ENCODE assay signal across 8 mouse cellular contexts in genomic region chr11:121354091-121354707, GRCm38 (mm10). TPM values are rescaled to one million over a fixed set of nuclear protein-coding genes. Genes with fewer than 3 reads are reported as not detected.
A peak's percentile ranks its signal among the peaks of the same experiment; 100 is the strongest.
DNase-seq lines count a peak whose midpoint lies in the region; ATAC-seq and TF ChIP-seq lines count a peak whose summit lies in the region.

Wdr45b (minus strand) TSS chr11:121354445.

- peak; percentile 86 to 95 for TF ChIP-seq POLR2A in MEL (IDR thresholded peaks at IDR 0.05; ENCODE audit: control insufficient read depth in 1 of 2, insufficient read depth in 1 of 2, low read depth in 1 of 2, low read length in 2 of 2, poor library complexity in 1 of 2)
- TF ChIP-seq POLR2A in cerebellum, adult 2 months (IDR thresholded peaks at IDR 0.05; ENCODE audit: borderline replicate concordance, insufficient read depth, low read length): peak; percentile 96

- no peak for TF ChIP-seq RAD21 in MEL (IDR thresholded peaks at IDR 0.05; ENCODE audit: low read depth, low read length)

- peaks cover 2 to 15% of the 10 kb centered on the region in 2 experiments; a peak in 3 of 4 replicates for H3K4me1 ChIP-seq in MEL (ENCODE audit: control insufficient read depth in 1 of 2, insufficient read depth in 2 of 2, low read length in 2 of 2)
- H3K4me1 ChIP-seq in cerebellum, adult 2 months (ENCODE audit: control insufficient read depth, insufficient read depth, low read length): peaks cover 7% of the 10 kb centered on the region; the same call in 1 of the 2 replicates
- peaks cover 12% of the 10 kb centered on the region for H3K4me1 ChIP-seq in forebrain, postnatal 0 days (ENCODE audit: insufficient read depth)
- peaks cover 17% of the 10 kb centered on the region for H3K4me1 ChIP-seq in lung, embryonic 15.5 days

- under 1% methylated on average over 69 of the region's 69 CpGs for WGBS in cerebellum, adult 2 months
- under 1% methylated on average over 69 of the region's 69 CpGs for WGBS in forebrain, postnatal 0 days
- WGBS in lung, embryonic 15.5 days: under 1% methylated on average over 69 of the region's 69 CpGs

- no peaks in the 10 kb centered on the region for H3K9me3 ChIP-seq in MEL (replicated peaks; ENCODE audit: insufficient read depth, low read length)
- H3K9me3 ChIP-seq in forebrain, postnatal 0 days (ENCODE audit: low read length): no peaks in the 10 kb centered on the region
- H3K9me3 ChIP-seq in lung, embryonic 15.5 days: no peaks in the 10 kb centered on the region

- peaks cover 49% of the 10 kb centered on the region for H3K79me2 ChIP-seq in MEL (ENCODE audit: control insufficient read depth, insufficient read depth, low read length, poor library complexity)

- peak within 1 kb of the TSS; percentile 46 for H3K27ac ChIP-seq in MEL (ENCODE audit: control insufficient read depth, low read depth, low read length)
- peak within 1 kb of the TSS; percentile 80 for H3K27ac ChIP-seq in cerebellum, adult 2 months (ENCODE audit: insufficient read depth, low read length)
- H3K27ac ChIP-seq in forebrain, postnatal 0 days (ENCODE audit: low read depth, low read length): peak within 1 kb of the TSS; percentile 91
- peak within 1 kb of the TSS; percentile 85 for H3K27ac ChIP-seq in lung, embryonic 15.5 days

- peak in 1 of 2 experiments; percentile 29; a peak in 1 of 4 replicates for TF ChIP-seq EP300 in MEL (IDR thresholded peaks at IDR 0.05; ENCODE audit: low read depth in 1 of 2, low read length in 2 of 2)

- peak within 1 kb of the TSS; percentile 79 for H3K9ac ChIP-seq in MEL (ENCODE audit: control insufficient read depth, low read depth, low read length, poor library complexity, severe bottlenecking)
- peak within 1 kb of the TSS; percentile 93 for H3K9ac ChIP-seq in forebrain, postnatal 0 days
- H3K9ac ChIP-seq in lung, embryonic 15.5 days: peak within 1 kb of the TSS; percentile 99

- peak within 1 kb of the TSS; percentile 74 to 85 for H3K4me3 ChIP-seq in MEL (ENCODE audit: control insufficient read depth in 1 of 2, insufficient read depth in 1 of 2, low read depth in 2 of 2, low read length in 2 of 2)
- peak within 1 kb of the TSS; percentile 83 for H3K4me3 ChIP-seq in cerebellum, adult 2 months (replicated peaks; ENCODE audit: insufficient read depth, low read depth, low read length)
- H3K4me3 ChIP-seq in forebrain, postnatal 0 days (ENCODE audit: low read depth, low read length): peak within 1 kb of the TSS; percentile 96
- peak within 1 kb of the TSS; percentile 97 for H3K4me3 ChIP-seq in lung, embryonic 15.5 days

- peak; percentile 95 for ATAC-seq in forebrain, postnatal 0 days
- peak; percentile 96 for ATAC-seq in lung, embryonic 15.5 days (ENCODE audit: borderline replicate concordance, extremely low read depth, low FRiP score, low TSS enrichment)

- peak within 1 kb of the TSS; percentile 75 for H3K4me2 ChIP-seq in forebrain, postnatal 0 days (ENCODE audit: low read depth)
- H3K4me2 ChIP-seq in lung, embryonic 15.5 days: peak within 1 kb of the TSS; percentile 75

- H3K36me3 ChIP-seq in MEL (ENCODE audit: control insufficient read depth in 1 of 2, insufficient read depth in 2 of 2, low read length in 2 of 2): peaks cover 0 to 26% of the 10 kb centered on the region in 2 experiments; a peak in 3 of 4 replicates
- no peaks in the 10 kb centered on the region for H3K36me3 ChIP-seq in forebrain, postnatal 0 days (ENCODE audit: insufficient read depth)
- no peaks in the 10 kb centered on the region for H3K36me3 ChIP-seq in lung, embryonic 15.5 days

- H3K27me3 ChIP-seq in MEL (ENCODE audit: control insufficient read depth in 1 of 2, insufficient read depth in 2 of 2, low read length in 2 of 2): no peaks in the 10 kb centered on the region; a peak in 1 of 4 replicates
- H3K27me3 ChIP-seq in cerebellum, adult 2 months (ENCODE audit: control insufficient read depth, insufficient read depth, low read length): no peaks in the 10 kb centered on the region
- H3K27me3 ChIP-seq in forebrain, postnatal 0 days (ENCODE audit: insufficient read depth, low read length): no peaks in the 10 kb centered on the region
- H3K27me3 ChIP-seq in lung, embryonic 15.5 days: no peaks in the 10 kb centered on the region

- no peak; a peak in 1 of 6 replicates for TF ChIP-seq CTCF in MEL (IDR thresholded peaks at IDR 0.05 in 2 of 3, conservative IDR thresholded peaks at IDR 0.05 in 1 of 3; ENCODE audit: control insufficient read depth in 1 of 3, insufficient read depth in 1 of 3, low read depth in 2 of 3, low read length in 3 of 3, poor library complexity in 1 of 3, severe bottlenecking in 1 of 3)
- no peak for TF ChIP-seq CTCF in cerebellum, adult 2 months (IDR thresholded peaks at IDR 0.05; ENCODE audit: borderline replicate concordance, insufficient read depth, low read depth, low read length)
- TF ChIP-seq CTCF in forebrain, postnatal 0 days (IDR thresholded peaks at IDR 0.05; ENCODE audit: low read depth): no peak

- DNase-seq in MEL (ENCODE audit: low read depth, low spot score): peak; percentile 100
- peak; percentile 99 for DNase-seq in cerebellum, adult 2 months
- peak; percentile 99 for DNase-seq in forebrain, postnatal 0 days
- DNase-seq in heart, postnatal 4 days: peak; percentile 98
- peak; percentile 96 to 97 for DNase-seq in layer of hippocampus, adult 8-10 months (ENCODE audit: low spot score in 2 of 2)
- DNase-seq in ovary, adult 18-20 months (ENCODE audit: low spot score): peak; percentile 96
- DNase-seq in thymus, postnatal 0 days (ENCODE audit: low spot score): peak; percentile 98

TF ChIP-seq in MEL, 35 proteins besides CTCF, POLR2A, EP300 and RAD21 (continues in another document):
- TF ChIP-seq ETS1 (IDR thresholded peaks at IDR 0.05; ENCODE audit: low read depth, low read length) (peak; percentile 42; the same call in 1 of the 2 replicates), MXI1 (IDR thresholded peaks at IDR 0.05; ENCODE audit: low read depth, low read length) (peak; percentile 93), ZMIZ1 (IDR thresholded peaks at IDR 0.05; ENCODE audit: low read depth, low read length) (peak; percentile 92), POLR2AphosphoS2 (IDR thresholded peaks at IDR 0.05; ENCODE audit: low read length) (peak; percentile 86), MAX (IDR thresholded peaks at IDR 0.05; ENCODE audit: low read length) (peak; percentile 91), SMC3 (IDR thresholded peaks at IDR 0.05; ENCODE audit: low read depth, low read length) (no peak), HCFC1 (IDR thresholded peaks at IDR 0.05; ENCODE audit: low read depth, low read length) (peak; percentile 98), POLR2AphosphoS5 (IDR thresholded peaks at IDR 0.05; ENCODE audit: borderline replicate concordance, low read depth, low read length) (no peak), ZKSCAN1 (IDR thresholded peaks at IDR 0.05; ENCODE audit: low read depth, low read length) (no peak), USF2 (IDR thresholded peaks at IDR 0.05; ENCODE audit: borderline replicate concordance in 1 of 2, insufficient read depth in 1 of 2, low read depth in 1 of 2, low read length in 2 of 2) (no peak), TAL1 (IDR thresholded peaks at IDR 0.05; ENCODE audit: low read length) (no peak), BHLHE40 (IDR thresholded peaks at IDR 0.05; ENCODE audit: borderline replicate concordance, low read depth, low read length) (no peak), JUND (IDR thresholded peaks at IDR 0.05; ENCODE audit: low read depth, low read length) (no peak), GABPA (IDR thresholded peaks at IDR 0.05; ENCODE audit: low read depth, low read length) (no peak), ZNF384 (IDR thresholded peaks at IDR 0.05; ENCODE audit: low read depth, low read length) (no peak), TCF12 (IDR thresholded peaks at IDR 0.05; ENCODE audit: low read depth, low read length) (peak; percentile 80), KAT2A (conservative IDR thresholded peaks at IDR 0.05; ENCODE audit: low read depth, low read length) (peak; percentile 93; the same call in 1 of the 2 replicates), MEF2A (IDR thresholded peaks at IDR 0.05; ENCODE audit: extremely low read depth, insufficient replicate concordance, low read depth, low read length, poor library complexity, severe bottlenecking) (no peak), ELF1 (IDR thresholded peaks at IDR 0.05; ENCODE audit: low read depth, low read length) (peak; percentile 96), NELFE (IDR thresholded peaks at IDR 0.05; ENCODE audit: low read depth, low read length) (peak; percentile 97), NRF1 (IDR thresholded peaks at IDR 0.05; ENCODE audit: insufficient read depth, low read depth, low read length, poor library complexity, severe bottlenecking) (peak; percentile 89), USF1 (IDR thresholded peaks at IDR 0.05; ENCODE audit: low read depth, low read length) (peak; percentile 62; the same call in 1 of the 2 replicates), MAFK (IDR thresholded peaks at IDR 0.05; ENCODE audit: borderline replicate concordance, low read depth, low read length) (no peak), CHD1 (IDR thresholded peaks at IDR 0.05; ENCODE audit: low read depth, low read length) (no peak), RCOR1 (IDR thresholded peaks at IDR 0.05; ENCODE audit: low read depth, low read length) (no peak), MAZ (IDR thresholded peaks at IDR 0.05; ENCODE audit: low read depth, low read length) (peak; percentile 74; the same call in 1 of the 2 replicates), UBTF (IDR thresholded peaks at IDR 0.05; ENCODE audit: borderline replicate concordance, insufficient read depth, low read depth, low read length) (no peak), MYB (IDR thresholded peaks at IDR 0.05; ENCODE audit: low read depth, low read length) (no peak), TBP (IDR thresholded peaks at IDR 0.05; ENCODE audit: low read depth, low read length) (peak; percentile 78), ZC3H11A (IDR thresholded peaks at IDR 0.05; ENCODE audit: low read depth, low read length) (0 out of 2 replicates have a peak, but pooled peaks have one; percentile 31), SIN3A (IDR thresholded peaks at IDR 0.05; ENCODE audit: low read length) (peak; percentile 99)

RNA-seq across cellular contexts. Expression of gene Wdr45b, which starts in this region (rescaled TPM):
- total RNA-seq in MEL (2012; rRNA removed): 41.5 and 41.9 TPM in 2 replicates
- 10 to 100 TPM in 1 of 2 experiments, not detected in 1; 39.3 TPM for polyA plus RNA-seq in MEL (2012; ENCODE audit: insufficient read depth in 1 of 2, insufficient read length in 2 of 2, low read depth in 1 of 2, low replicate concordance in 2 of 2, missing spikeins in 1 of 2)
- polyA plus RNA-seq in cerebellum, adult 2 months (2012; rRNA removed): 65.4 and 66.3 TPM in 2 replicates
- 71.6 and 85.0 TPM in 2 replicates for total RNA-seq in forebrain, postnatal 0 days (2014; rRNA removed)
- 92.6 and 103 TPM in 2 replicates for polyA plus RNA-seq in forebrain, postnatal 0 days (2015; fragmentation: Nextera tagmentation; extraction: Ambion mirVana)
- 10 to 100 TPM; 55.8 to 56.4 TPM for total RNA-seq in heart, postnatal 4 days (2021)
- total RNA-seq in layer of hippocampus, adult 8-10 months (2022): 10 to 100 TPM; 54.5 to 70.7 (median 61.0) TPM
- polyA plus RNA-seq in lung, embryonic 15.5 days (2015; fragmentation: Nextera tagmentation; extraction: Ambion mirVana): 93.4 and 98.5 TPM in 2 replicates
- polyA plus RNA-seq in thymus, postnatal 0 days (2015; fragmentation: Nextera tagmentation; extraction: Ambion mirVana): 57.6 and 58.9 TPM in 2 replicates

Comparison
In these comparisons a context has a peak if more than half of its experiments do, and no peak if none do; other contexts are left out.
1. Peak in every context shown above with its lines: DNase-seq, ATAC-seq, H3K4me3 ChIP-seq and H3K27ac ChIP-seq.